Mouse (Mus musculus): ENCODE data around the gene Ptges3l.
"Not testable (repeated sequence)": the region's sequence is repeated elsewhere in the genome, so short reads cannot be mapped to it uniquely, and the experiment has no call there.

Gene Ptges3l

DNA sequence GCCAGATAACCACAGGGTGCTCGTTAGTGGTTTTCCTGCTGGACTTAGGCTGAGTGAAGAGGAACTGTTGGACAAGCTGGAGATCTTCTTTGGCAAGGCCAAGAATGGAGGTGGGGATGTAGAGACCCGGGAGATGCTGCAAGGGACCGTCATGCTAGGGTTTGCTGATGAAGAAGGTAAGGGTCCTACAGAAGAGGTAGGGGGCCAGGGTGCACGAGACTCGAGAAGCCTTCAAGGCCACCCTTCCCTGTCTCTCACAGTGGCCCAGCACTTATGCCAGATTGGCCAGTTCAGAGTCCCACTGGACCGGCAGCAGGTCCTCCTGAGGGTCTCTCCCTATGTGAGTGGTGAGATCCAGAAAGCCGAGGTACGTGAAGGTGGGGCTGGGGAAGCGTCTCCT, 32.5 kb upstream of the Ptges3l start:
- DNase-seq (ENCODE audit: low spot score in 2 of 2) = no peak

GRCm38 (mm10) chr11:101455627-101456026, 30.5 kb upstream of the Ptges3l start:
- no peak for DNase-seq (ENCODE audit: low spot score in 2 of 2)

GRCm38 (mm10) chr11:101454702-101455101, 29.6 kb upstream of the Ptges3l start:
- no peak for DNase-seq (ENCODE audit: low spot score in 2 of 2)

- no peak for DNase-seq (ENCODE audit: low spot score in 2 of 2)
These were observed 27.1 kb upstream of the Ptges3l start for GRCm38 (mm10) chr11:101452093-101452774.

- no peak for DNase-seq (ENCODE audit: low spot score in 2 of 2)
These were observed 26.4 kb upstream of the Ptges3l start for GRCm38 (mm10) chr11:101451536-101451935.

- no peak for DNase-seq (ENCODE audit: low spot score in 2 of 2)
These were observed 25.3 kb upstream of the Ptges3l start for GRCm38 (mm10) chr11:101450394-101450793.

GRCm38 (mm10) chr11:101449596-101449995, 24.5 kb upstream of the Ptges3l start:
- DNase-seq (ENCODE audit: low spot score in 2 of 2) = not testable (repeated sequence)

DNA sequence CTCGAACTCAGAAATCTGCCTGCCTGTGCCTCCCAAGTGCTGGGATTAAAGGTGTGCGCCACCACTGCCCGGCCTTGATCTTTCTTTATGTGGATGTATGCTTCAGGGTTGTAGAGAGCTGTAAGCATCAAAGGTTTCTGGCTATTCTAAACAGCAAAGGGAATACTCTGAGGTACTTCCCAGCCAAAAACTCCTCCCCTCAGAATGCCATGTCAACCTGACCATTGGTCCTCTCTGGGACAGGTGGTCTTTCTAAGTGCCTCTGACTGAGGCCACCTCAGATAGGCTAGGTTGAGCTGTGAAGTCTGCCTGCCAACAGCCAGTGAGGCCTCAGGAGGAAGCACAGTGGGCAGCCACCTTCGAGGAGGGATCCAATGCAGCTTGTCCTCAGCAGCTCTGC, 23.8 kb upstream of the Ptges3l start:
- no peak for DNase-seq (ENCODE audit: low spot score in 2 of 2)

DNA sequence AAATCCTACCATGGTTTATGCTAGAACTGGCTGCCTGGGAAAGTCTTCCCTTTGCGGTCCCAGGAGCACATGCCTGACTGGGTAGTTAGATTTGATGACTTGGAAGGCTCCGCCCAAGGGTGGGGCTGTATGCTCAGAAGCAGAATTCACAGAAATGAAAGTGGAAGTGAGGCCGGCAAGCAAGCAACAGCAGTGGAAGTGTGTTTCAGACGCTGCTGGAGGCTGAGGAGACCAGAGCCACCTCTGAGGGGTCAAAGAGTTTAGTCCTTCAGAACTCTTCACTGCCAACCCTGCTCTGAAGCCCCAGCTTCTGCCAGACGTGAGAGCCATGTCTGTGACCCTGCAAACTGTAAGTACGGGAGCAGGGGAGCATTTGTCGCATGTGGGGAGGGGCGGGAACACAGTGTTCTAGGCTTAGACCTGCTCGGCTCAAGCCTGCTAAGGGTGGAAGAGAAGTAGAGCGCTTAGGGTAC, 23.2 kb upstream of the Ptges3l start, which contains the start of gene Ifi35:
Gene Ifi35 (plus strand): TSS at position 134 of the 473 bp plus-strand sequence.
- peak; percentile 69 to 85 for DNase-seq (ENCODE audit: low spot score in 2 of 2)

GRCm38 (mm10) chr11:101447786-101448185, 22.7 kb upstream of the Ptges3l start:
- no peak for DNase-seq (ENCODE audit: low spot score in 2 of 2)

DNA sequence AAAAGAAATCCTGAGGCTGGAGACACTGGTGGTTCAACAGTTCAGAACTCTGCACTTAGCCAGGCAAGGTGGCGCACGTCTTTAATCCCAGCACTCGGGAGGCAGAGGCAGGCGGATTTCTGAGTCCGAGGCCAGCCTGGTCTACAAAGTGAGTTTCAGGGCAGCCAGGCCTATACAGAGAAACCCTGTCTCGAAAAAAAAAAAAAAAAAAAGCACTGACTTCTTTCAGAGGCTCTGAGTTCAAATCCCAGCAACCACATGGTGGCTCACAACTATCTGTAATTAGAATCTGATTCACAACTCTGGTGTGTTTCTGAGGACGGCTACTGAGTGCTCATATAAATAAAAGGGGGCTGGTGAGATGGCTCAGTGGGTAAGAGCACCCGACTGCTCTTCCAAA, 21.7 kb upstream of the Ptges3l start:
- DNase-seq (ENCODE audit: low spot score in 2 of 2) = not testable (repeated sequence)

GRCm38 (mm10) chr11:101446319-101446718, 21.2 kb upstream of the Ptges3l start:
- DNase-seq (ENCODE audit: low spot score in 2 of 2) = no peak

DNA sequence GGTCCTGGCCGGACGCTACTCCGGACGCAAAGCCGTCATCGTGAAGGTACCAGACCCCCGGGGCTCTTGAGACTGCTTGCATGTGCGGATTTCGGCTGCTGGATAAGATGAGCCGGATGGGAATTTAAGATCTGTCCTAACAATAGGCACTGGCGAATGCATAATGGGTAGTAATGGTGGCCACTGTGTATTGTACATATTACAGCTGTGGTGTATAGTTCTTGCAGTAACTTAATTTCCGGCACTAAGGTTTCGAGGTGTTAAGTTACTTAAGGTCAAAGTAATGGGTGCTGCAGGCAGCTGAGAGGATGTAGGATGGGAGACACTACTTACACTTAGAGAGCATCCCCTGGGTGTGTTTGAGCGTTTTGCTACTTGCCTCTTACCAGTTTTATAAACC, 17.6 kb upstream of the Ptges3l start:
- no peak for DNase-seq (ENCODE audit: low spot score in 2 of 2)

- peak; percentile 92 to 97 for DNase-seq (ENCODE audit: low spot score in 2 of 2)
These were observed 17.1 kb upstream of the Ptges3l start, which contains the start of gene Rpl27 for GRCm38 (mm10) chr11:101442127-101442693. TSS of gene Rpl27 (plus strand) at chr11:101442298.

- DNase-seq (ENCODE audit: low spot score in 2 of 2) = not testable (repeated sequence)
These were observed 16.5 kb upstream of the Ptges3l start for GRCm38 (mm10) chr11:101441450-101442126.

DNA sequence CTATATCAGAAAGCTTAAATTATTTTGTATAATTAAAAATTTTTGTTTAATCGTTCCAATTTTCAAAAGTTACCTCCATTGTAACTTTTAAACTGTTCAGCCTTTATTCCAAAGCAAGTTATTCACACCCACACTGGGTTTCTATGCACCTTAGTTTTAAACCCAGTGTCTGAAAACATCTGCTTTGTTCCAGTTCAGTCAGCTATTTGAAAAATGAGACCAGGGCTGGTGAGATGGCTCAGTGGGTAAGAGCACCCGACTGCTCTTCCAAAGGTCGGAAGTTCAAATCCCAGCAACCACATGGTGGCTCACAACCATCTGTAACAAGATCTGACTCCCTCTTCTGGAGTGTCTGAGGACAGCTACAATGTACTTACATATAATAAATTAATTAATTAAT, 12.9 kb upstream of the Ptges3l start:
- not testable (repeated sequence) for DNase-seq (ENCODE audit: low spot score in 2 of 2)

GRCm38 (mm10) chr11:101436916-101437315, 11.8 kb upstream of the Ptges3l start:
- no peak for DNase-seq (ENCODE audit: low spot score in 2 of 2)

DNA sequence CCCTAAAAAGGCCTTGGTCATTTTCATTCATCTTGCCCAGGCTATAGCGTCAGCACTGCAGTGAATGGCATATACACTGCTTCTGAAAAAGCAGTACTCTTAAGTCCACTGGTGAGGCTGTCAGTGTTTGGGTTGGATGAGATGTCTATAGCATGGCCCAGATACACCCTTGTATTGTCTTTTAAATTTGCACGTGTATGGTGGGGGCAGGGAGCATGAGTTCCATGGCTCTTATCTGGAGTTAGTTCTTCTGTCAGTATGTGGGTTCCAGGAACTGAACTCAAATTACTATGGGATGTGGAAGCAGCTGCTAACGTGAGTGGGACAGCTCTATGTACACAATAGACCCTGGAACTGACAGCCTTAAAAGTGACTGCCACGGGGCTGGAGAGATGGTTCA, 10.7 kb upstream of the Ptges3l start:
- DNase-seq (ENCODE audit: low spot score in 2 of 2) = no peak

- DNase-seq (ENCODE audit: low spot score in 2 of 2) = no peak
These were observed 8.3 kb upstream of the Ptges3l start for GRCm38 (mm10) chr11:101433396-101433795.

DNA sequence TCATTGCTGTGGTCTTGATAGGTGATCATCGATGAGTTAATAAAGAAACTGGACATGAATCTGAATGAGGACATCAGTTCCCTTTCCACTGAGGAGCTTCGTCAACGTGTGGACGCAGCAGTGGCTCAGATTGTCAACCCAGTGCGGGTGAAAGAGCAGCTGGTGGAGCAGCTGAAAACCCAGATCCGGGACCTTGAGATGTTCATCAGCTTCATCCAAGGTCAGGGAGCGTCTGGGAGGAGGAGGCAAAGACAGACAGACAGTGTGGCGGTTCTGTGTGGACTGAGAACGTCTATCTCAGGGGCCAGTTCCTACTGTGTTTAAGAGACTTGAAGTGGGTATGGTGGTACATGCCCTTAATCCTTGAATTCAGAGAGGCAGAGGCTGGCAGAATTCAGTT, 6.2 kb upstream of the Ptges3l start:
- no peak for DNase-seq (ENCODE audit: low spot score in 2 of 2)

- no peak for DNase-seq (ENCODE audit: low spot score in 2 of 2)
These were observed 1.0 kb upstream of the Ptges3l start for GRCm38 (mm10) chr11:101426165-101426564.

DNA sequence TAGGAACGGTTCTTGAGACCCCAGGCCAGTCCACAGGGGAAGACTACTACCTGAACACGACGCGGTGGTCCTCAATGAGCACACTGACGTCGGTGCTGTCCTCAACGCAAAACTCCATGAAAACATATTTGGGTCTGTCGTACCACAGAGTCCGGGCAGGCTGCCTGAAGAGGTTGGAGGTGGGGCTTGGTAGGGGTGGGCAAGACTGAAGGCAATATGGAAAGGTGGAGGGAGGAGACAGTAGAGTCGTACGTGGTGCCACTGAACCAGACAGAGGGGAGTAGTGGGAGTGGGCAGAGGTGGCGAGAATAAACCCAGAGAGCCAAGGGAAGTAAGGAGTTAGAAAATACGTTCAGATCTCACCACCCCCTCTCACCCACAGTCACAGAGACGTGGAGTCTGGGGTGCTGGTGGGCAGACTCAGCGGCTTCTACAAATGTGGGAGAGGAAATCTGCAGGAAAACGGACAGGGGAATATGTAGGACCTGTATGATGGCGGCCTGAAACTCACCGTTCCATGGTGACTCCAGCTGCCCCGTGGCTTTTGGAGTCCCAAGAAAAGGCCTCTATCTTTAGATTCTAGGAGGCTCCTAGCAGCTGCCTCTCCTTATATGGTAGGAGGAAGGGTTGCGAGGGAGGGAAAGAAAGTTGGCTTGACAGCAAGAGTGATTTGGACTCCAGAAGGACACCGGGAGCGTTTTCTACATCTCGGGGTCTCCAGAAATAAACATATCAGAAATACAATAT, 855 bp downstream of the Ptges3l start, which contains the start of gene Gm27029:
Gene Gm27029 (minus strand): TSS at position 692 of the 747 bp plus-strand sequence.
- no peak for DNase-seq (ENCODE audit: low spot score in 2 of 2)
